Mouse (Mus musculus): ENCODE data around the gene Frem1. TPM values are rescaled to one million over a fixed set of nuclear protein-coding genes. Genes with fewer than 3 reads are reported as not detected.
A peak's percentile ranks its signal among the peaks of the same experiment; 100 is the strongest.

The Frem1 gene
- polyA plus RNA-seq, 1 experiment from 2014 or later = 16.0 TPM

DNA sequence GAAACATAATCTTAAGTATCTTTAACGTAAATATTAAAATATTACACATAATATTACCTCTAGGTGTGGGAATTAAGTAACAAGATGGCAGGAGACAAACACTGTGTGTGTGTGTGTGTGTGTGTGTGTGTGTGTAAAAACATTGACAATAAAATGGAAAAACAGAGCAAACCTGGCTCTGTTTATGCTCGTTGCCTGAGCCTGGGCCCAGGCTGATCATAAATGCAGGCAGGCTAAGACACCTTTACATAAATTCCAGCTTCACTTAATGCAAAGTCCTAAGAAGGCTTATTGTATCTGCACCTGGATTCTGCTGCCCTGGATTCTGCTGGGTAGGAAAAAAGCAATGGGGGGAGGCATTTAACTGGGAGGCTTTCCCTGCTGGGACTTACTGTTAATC is 160.6 kb downstream of the Frem1 start:
- H3K4me2 ChIP-seq (ENCODE audit: low read depth, low read length) = peak overlapping the region; percentile 19; the same call in 1 of the 2 replicates
- no peak overlapping the region for H3K9ac ChIP-seq (ENCODE audit: low read depth, low read length)
- ATAC-seq (ENCODE audit: low read depth) (0 out of 2 replicates have a peak, but pooled peaks have one; percentile 43), DNase-seq (ENCODE audit: low spot score) (no peak)
- no peaks in the 10 kb centered on the region for H3K9me3 ChIP-seq (ENCODE audit: control insufficient read depth, low read length)
- 47% methylated on average over 2 of the region's 2 CpGs for WGBS
- no peaks in the 10 kb centered on the region for H3K27me3 ChIP-seq (replicated peaks; ENCODE audit: control insufficient read depth, insufficient read depth, low read length)
- peak overlapping the region; percentile 89 for H3K27ac ChIP-seq (replicated peaks; ENCODE audit: low read depth, low read length)
- H3K4me3 ChIP-seq (ENCODE audit: low read depth, low read length) = no peak overlapping the region
- peaks cover 25% of the 10 kb centered on the region for H3K4me1 ChIP-seq (ENCODE audit: control insufficient read depth, insufficient read depth, low read length)
- H3K36me3 ChIP-seq (ENCODE audit: control insufficient read depth, insufficient read depth, low read length) = no peaks in the 10 kb centered on the region

DNA sequence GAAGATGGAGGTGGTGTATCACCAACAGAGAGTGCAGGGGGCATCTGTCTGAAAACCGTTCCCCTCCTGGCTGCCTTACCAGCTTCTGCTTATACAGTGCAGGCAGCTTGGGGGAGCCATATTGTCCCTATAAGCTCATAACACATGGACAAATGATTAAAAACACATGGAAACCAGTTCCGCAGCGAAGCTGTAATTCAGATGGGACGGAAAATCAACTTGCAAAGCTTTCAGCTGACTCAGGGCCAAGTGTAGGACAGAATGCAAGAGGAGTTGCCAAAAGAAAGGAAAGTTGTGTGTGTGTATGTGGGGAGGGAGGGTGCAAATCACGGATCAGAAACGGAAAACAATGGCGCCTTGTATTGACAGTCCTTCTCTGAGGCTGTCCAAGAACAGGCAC is 161.1 kb downstream of the Frem1 start:
- H3K27ac ChIP-seq (replicated peaks; ENCODE audit: low read depth, low read length) = peak overlapping the region; percentile 89

DNA sequence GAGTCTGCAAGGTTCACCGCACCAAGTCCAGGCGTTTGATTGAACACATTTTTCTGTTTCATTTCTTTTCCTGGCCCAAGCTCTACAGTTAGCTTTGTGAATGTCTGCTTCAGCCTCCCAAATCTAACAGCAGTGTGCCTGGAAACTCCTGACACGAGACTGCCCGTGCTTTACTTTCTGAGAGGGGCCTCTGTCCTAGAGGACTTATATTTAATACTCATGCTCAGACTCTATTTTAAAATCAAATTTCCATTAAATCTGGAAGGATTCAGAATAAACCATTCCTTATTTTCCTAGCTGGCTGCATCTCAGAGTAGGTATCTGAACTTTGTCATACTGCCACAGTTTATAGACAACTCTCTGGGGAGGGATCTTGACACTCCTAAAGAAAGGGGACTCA is 161.6 kb downstream of the Frem1 start:
- ATAC-seq (ENCODE audit: low read depth) (peak; percentile 67), DNase-seq (ENCODE audit: low spot score) (peak; percentile 84)
- no peaks in the 10 kb centered on the region for H3K9me3 ChIP-seq (ENCODE audit: control insufficient read depth, low read length)
- H3K9ac ChIP-seq (ENCODE audit: low read depth, low read length) = no peak overlapping the region
- peaks cover 25% of the 10 kb centered on the region for H3K4me1 ChIP-seq (ENCODE audit: control insufficient read depth, insufficient read depth, low read length)
- H3K36me3 ChIP-seq (ENCODE audit: control insufficient read depth, insufficient read depth, low read length) = no peaks in the 10 kb centered on the region
- WGBS = 40% methylated on average over 4 of the region's 4 CpGs
- peak overlapping the region; percentile 19; the same call in 1 of the 2 replicates for H3K4me2 ChIP-seq (ENCODE audit: low read depth, low read length)
- H3K4me3 ChIP-seq (ENCODE audit: low read depth, low read length) = no peak overlapping the region
- peak overlapping the region; percentile 89 for H3K27ac ChIP-seq (replicated peaks; ENCODE audit: low read depth, low read length)
- no peaks in the 10 kb centered on the region for H3K27me3 ChIP-seq (replicated peaks; ENCODE audit: control insufficient read depth, insufficient read depth, low read length)

More for the DNA sequence above, 161.1 kb downstream of the Frem1 start:
- Histone ChIP-seq H3K36me3 (ENCODE audit: control insufficient read depth, insufficient read depth, low read length) (no peaks in the 10 kb centered on the region), H3K9me3 (ENCODE audit: control insufficient read depth, low read length) (no peaks in the 10 kb centered on the region), H3K4me2 (ENCODE audit: low read depth, low read length) (peak overlapping the region; percentile 19; the same call in 1 of the 2 replicates), H3K9ac (ENCODE audit: low read depth, low read length) (no peak overlapping the region), H3K27me3 (replicated peaks; ENCODE audit: control insufficient read depth, insufficient read depth, low read length) (no peaks in the 10 kb centered on the region), H3K4me1 (ENCODE audit: control insufficient read depth, insufficient read depth, low read length) (peaks cover 25% of the 10 kb centered on the region), H3K4me3 (ENCODE audit: low read depth, low read length) (no peak overlapping the region)
- ATAC-seq (ENCODE audit: low read depth) = peak; percentile 87
- DNase-seq (ENCODE audit: low spot score) = peak; percentile 97
- WGBS = 20% methylated on average over 7 of the region's 7 CpGs

DNA sequence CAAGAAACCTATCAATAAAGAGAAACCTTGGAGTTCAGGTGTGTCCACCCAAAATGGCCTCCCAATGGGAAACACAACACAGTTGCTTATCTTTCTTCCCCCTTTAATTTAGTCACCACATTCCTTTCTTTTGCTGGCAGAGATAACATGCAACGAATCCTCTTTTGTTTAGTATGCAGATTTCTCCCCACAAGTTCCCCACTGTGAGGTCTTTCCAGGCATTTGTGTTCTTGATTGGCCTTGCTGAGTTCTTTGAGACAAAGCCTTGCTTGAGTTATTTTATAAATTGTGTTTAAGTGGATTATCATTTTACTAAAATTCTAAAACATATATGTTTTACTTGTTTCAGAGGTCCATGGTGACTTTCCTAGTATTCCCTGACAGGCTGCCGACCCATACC is 166.0 kb downstream of the Frem1 start:
- no peak overlapping the region for H3K27ac ChIP-seq (replicated peaks; ENCODE audit: low read depth, low read length)
- no peak overlapping the region for H3K4me2 ChIP-seq (ENCODE audit: low read depth, low read length)
- no peaks in the 10 kb centered on the region for H3K36me3 ChIP-seq (ENCODE audit: control insufficient read depth, insufficient read depth, low read length)
- 52% methylated on average over 2 of the region's 2 CpGs for WGBS
- ATAC-seq (ENCODE audit: low read depth) (no peak), DNase-seq (ENCODE audit: low spot score) (no peak)
- H3K4me3 ChIP-seq (ENCODE audit: low read depth, low read length) = no peak overlapping the region
- H3K27me3 ChIP-seq (replicated peaks; ENCODE audit: control insufficient read depth, insufficient read depth, low read length) = no peaks in the 10 kb centered on the region
- peaks cover 25% of the 10 kb centered on the region for H3K4me1 ChIP-seq (ENCODE audit: control insufficient read depth, insufficient read depth, low read length)
- H3K9ac ChIP-seq (ENCODE audit: low read depth, low read length) = no peak overlapping the region
- no peaks in the 10 kb centered on the region for H3K9me3 ChIP-seq (ENCODE audit: control insufficient read depth, low read length)

DNA sequence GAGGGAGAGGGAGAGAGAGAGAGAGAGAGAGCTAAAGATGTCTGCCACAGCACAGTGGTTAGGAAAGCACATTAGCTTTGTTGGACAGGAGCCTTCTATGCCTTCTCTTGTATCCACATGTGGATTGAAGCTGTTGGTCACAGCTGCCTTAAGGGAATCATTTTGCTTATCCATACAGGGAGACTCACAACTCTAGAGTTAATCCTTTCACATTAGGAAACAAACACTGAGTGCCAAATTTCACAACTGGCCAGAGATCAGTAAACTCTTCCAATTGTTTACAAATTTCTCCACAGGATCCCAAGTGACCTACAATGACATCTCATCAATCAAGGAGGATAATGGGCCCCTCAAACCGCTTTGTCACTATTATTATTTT is 166.6 kb downstream of the Frem1 start:
- no peak overlapping the region for H3K27ac ChIP-seq (replicated peaks; ENCODE audit: low read depth, low read length)
- no peak overlapping the region for H3K9ac ChIP-seq (ENCODE audit: low read depth, low read length)
- 44% methylated on average over 1 of the region's 1 CpGs for WGBS
- H3K4me2 ChIP-seq (ENCODE audit: low read depth, low read length) = no peak overlapping the region
- H3K4me3 ChIP-seq (ENCODE audit: low read depth, low read length) = no peak overlapping the region
- no peaks in the 10 kb centered on the region for H3K36me3 ChIP-seq (ENCODE audit: control insufficient read depth, insufficient read depth, low read length)
- peaks cover 20% of the 10 kb centered on the region for H3K4me1 ChIP-seq (ENCODE audit: control insufficient read depth, insufficient read depth, low read length)
- H3K27me3 ChIP-seq (replicated peaks; ENCODE audit: control insufficient read depth, insufficient read depth, low read length) = no peaks in the 10 kb centered on the region
- no peaks in the 10 kb centered on the region for H3K9me3 ChIP-seq (ENCODE audit: control insufficient read depth, low read length)
- DNase-seq (ENCODE audit: low spot score) = peak; percentile 54
- ATAC-seq (ENCODE audit: low read depth) = no peak

DNA sequence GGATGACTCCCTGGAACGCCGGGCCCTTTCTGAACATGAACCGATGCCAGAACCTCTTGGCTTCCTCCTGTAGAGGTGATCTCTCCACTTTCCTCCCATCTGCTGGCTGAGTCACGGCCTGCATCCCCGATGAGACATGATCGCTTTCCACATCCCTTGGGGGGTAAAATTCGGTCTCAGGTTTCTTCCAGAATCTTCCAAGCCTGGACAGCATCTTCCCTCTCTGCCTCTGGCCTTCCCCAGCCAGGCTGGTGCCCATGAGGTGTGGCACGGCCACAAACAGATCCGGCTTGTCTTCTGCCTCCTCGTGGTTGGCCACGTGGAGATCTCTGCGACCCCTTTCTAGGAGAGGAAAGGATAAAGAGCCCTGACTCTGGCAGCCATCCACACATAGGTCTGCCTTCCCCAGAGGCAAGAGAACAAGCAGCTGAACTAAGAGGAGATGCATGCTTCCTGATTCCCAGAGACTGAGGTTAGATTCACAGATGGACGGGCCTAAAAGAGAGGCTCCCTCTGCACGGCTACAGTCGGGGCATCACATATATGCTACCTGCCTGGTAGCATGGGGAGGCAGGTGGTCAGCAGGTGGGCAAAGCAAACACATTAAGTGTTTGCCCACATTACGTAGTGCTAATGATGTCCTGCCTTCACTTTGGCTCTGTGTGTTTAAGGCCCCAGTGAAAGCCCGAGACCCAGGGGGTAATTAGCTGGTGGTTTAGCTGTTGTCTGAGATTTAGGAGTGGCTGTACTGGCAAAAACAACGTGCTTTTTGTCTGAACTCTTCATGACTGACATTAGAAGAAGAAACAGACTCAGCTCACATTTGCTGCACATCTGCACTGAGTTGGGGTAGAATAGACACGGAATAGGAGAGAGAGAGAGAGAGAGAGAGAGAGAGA is 167.3 kb downstream of the Frem1 start, which contains the start of gene Cer1:
Cer1 (minus strand) TSS at position 513 of the 899 bp plus-strand sequence.
- 0 out of 2 replicates have a peak within 1 kb of the TSS, but pooled peaks have one; percentile 34 for H3K27ac ChIP-seq (replicated peaks; ENCODE audit: low read depth, low read length)

DNA sequence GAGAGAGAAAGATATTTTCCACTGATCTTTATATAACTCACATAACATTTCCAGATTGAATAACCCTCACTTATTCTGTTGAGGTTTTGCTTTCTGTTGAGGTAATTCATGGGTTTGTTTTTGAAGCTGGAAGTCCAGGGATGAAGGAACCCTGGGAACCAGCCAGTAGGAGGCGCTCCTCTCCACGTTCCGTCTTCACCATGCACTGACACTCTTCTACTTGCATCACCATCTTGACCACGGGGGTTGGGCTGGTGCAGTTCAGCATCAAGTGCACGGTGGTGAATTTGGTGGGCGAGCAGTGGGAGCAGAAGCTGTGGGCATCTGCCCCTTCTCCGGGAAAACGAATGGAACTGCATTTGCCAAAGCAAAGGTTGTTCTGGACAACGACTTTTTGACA is 169.6 kb downstream of the Frem1 start:
- WGBS = 82% methylated on average over 9 of the region's 9 CpGs
- ATAC-seq (ENCODE audit: low read depth) = no peak

More for the DNA sequence above, 167.3 kb downstream of the Frem1 start, which contains the start of gene Cer1:
- Histone ChIP-seq H3K27me3 (replicated peaks; ENCODE audit: control insufficient read depth, insufficient read depth, low read length) (no peaks in the 10 kb centered on the region), H3K4me1 (ENCODE audit: control insufficient read depth, insufficient read depth, low read length) (peaks cover 14% of the 10 kb centered on the region), H3K9me3 (ENCODE audit: control insufficient read depth, low read length) (no peaks in the 10 kb centered on the region), H3K4me3 (ENCODE audit: low read depth, low read length) (no peak within 1 kb of the TSS), H3K4me2 (ENCODE audit: low read depth, low read length) (no peak within 1 kb of the TSS), H3K36me3 (ENCODE audit: control insufficient read depth, insufficient read depth, low read length) (no peaks in the 10 kb centered on the region), H3K9ac (ENCODE audit: low read depth, low read length) (no peak within 1 kb of the TSS)
- WGBS = 49% methylated on average over 18 of the region's 19 CpGs
- ATAC-seq (ENCODE audit: low read depth) (peak; percentile 15; the same call in 1 of the 2 replicates), DNase-seq (ENCODE audit: low spot score) (no peak)

DNA sequence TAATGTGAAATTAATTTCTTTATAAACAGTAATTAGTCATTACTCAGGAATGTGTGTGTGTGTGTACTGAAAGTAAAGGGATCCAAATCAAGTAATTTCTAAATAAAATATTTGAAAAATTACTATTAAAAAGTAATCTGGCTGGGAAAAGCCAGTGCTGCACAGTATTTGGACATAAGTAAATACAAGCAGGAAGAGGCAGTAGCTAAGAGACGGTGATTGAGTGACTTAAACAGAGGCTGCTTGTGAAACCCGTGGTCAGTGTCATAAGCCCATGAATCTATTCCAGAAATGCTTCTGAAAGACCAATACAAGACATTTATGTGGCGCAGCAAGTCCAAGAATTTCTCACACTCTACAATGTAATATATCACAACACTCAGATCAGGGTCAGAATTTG is 170.8 kb downstream of the Frem1 start:
- H3K4me3 ChIP-seq (ENCODE audit: low read depth, low read length) = no peak overlapping the region
- H3K9me3 ChIP-seq (ENCODE audit: control insufficient read depth, low read length) = no peaks in the 10 kb centered on the region
- H3K4me1 ChIP-seq (ENCODE audit: control insufficient read depth, insufficient read depth, low read length) = peaks cover 7% of the 10 kb centered on the region
- H3K27ac ChIP-seq (replicated peaks; ENCODE audit: low read depth, low read length) = no peak overlapping the region
- ATAC-seq (ENCODE audit: low read depth) (no peak), DNase-seq (ENCODE audit: low spot score) (no peak)
- no peaks in the 10 kb centered on the region for H3K27me3 ChIP-seq (replicated peaks; ENCODE audit: control insufficient read depth, insufficient read depth, low read length)
- no peak overlapping the region for H3K4me2 ChIP-seq (ENCODE audit: low read depth, low read length)
- H3K9ac ChIP-seq (ENCODE audit: low read depth, low read length) = no peak overlapping the region
- WGBS = 75% methylated on average over 3 of the region's 3 CpGs
- H3K36me3 ChIP-seq (ENCODE audit: control insufficient read depth, insufficient read depth, low read length) = no peaks in the 10 kb centered on the region

More for the DNA sequence above, 169.6 kb downstream of the Frem1 start:
- H3K4me2 ChIP-seq (ENCODE audit: low read depth, low read length) = no peak overlapping the region
- H3K9ac ChIP-seq (ENCODE audit: low read depth, low read length) = no peak overlapping the region
- peaks cover 7% of the 10 kb centered on the region for H3K4me1 ChIP-seq (ENCODE audit: control insufficient read depth, insufficient read depth, low read length)
- H3K36me3 ChIP-seq (ENCODE audit: control insufficient read depth, insufficient read depth, low read length) = no peaks in the 10 kb centered on the region
- H3K27me3 ChIP-seq (replicated peaks; ENCODE audit: control insufficient read depth, insufficient read depth, low read length) = no peaks in the 10 kb centered on the region
- no peak overlapping the region for H3K27ac ChIP-seq (replicated peaks; ENCODE audit: low read depth, low read length)
- DNase-seq (ENCODE audit: low spot score) = no peak
- no peaks in the 10 kb centered on the region for H3K9me3 ChIP-seq (ENCODE audit: control insufficient read depth, low read length)
- H3K4me3 ChIP-seq (ENCODE audit: low read depth, low read length) = no peak overlapping the region
